Mouse (Mus musculus) hindbrain, embryonic 13.5 days (tissue): ENCODE results near the gene Slc17a5. TPM values are rescaled to one million over a fixed set of nuclear protein-coding genes. Genes with fewer than 3 reads are reported as not detected.

Experiments used
- ATAC-seq: fragments of 200-750 bp; cut with Nextera tagmentation; 2 replicates; pipeline ENCODE4 v1.8.0; 2017; ENCODE audit warnings: moderate TSS enrichment; ENCODE audit not compliant: low FRiP score
- H3K27ac ChIP-seq: fragments of 300-500 bp; sonication (generic); 2 replicates; pipeline ENCODE4 v1.5.1; 2015; ENCODE audit warnings: inconsistent platforms, mild to moderate bottlenecking, moderate library complexity
- H3K27me3 ChIP-seq: fragments of 300-500 bp; sonication (generic); 2 replicates; pipeline ENCODE4 v1.6.1; 2015; ENCODE audit warnings: mild to moderate bottlenecking, inconsistent platforms
- H3K36me3 ChIP-seq: fragments of 300-500 bp; sonication (generic); 2 replicates; pipeline ENCODE4 v1.6.1; 2015; ENCODE audit warnings: mild to moderate bottlenecking, inconsistent platforms
- H3K4me1 ChIP-seq: fragments of 300-500 bp; sonication (generic); replicated peaks from 2 replicates; pipeline ENCODE4 v1.6.1; 2015; ENCODE audit warnings: inconsistent platforms
- H3K4me2 ChIP-seq: fragments of 300-500 bp; sonication (generic); 2 replicates; pipeline ENCODE4 v1.6.1; 2015; ENCODE audit warnings: inconsistent platforms, mild to moderate bottlenecking, moderate library complexity
- H3K4me3 ChIP-seq: fragments of 300-500 bp; sonication (generic); 2 replicates; pipeline ENCODE4 v1.5.1; 2015; ENCODE audit warnings: mild to moderate bottlenecking, inconsistent platforms
- H3K9ac ChIP-seq: fragments of 300-500 bp; sonication (generic); 2 replicates; pipeline ENCODE4 v1.6.1; 2015; ENCODE audit warnings: mild to moderate bottlenecking, inconsistent platforms
- H3K9me3 ChIP-seq: fragments of 300-500 bp; sonication (generic); 2 replicates; pipeline ENCODE4 v1.6.1; 2016; ENCODE audit warnings: inconsistent platforms
- WGBS: fragments of 180-500 bp; shearing (Covaris S2); methylation state at CpG from one replicate; pipeline ENCODE4 v1.1.7; 2015; 5-methylcytosine and 5-hydroxymethylcytosine counted together
- polyA plus RNA-seq: library from polyadenylated mRNA; unstranded; fragments of >200 nt; fragmentation: Nextera tagmentation; extraction: Ambion mirVana; gene quantifications from 2 replicates; pipeline ENCODE4 v1.2.1, GENCODE M21; 2015

The Slc17a5 gene
- polyA plus RNA-seq, 1 experiment from 2014 or later: 19.4 TPM

DNA sequence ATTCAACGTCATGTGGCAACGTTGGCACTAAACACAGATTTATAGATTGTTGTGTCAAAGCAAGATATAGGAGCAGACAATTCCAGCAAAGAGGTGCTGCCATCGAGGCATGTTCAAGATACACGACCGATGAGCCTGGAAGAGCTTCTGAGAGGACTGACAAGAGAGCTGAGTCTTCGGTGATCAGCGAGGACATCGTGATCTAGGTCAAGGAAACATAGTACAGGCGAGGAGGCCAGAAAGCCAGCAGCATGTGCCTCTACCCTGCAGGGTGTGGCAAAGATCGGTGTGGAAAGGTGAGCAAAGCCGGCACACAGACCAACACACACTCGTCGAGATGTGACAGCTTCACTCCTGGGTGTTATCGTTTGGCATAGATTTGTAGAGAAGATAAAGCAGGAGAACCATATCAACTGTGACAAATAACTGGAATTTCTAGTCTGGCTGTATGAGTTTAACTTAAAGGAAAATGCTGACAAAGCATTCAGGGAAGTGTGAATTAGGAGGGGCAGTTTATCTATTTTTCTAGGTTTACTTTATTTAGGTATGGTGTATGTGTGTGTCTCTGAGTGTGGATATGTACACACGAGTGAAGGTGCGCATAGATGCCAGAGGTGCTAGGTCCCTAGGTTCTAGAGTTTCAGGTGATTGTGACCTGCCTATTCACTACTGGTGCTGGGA lies 79.6 kb downstream of the Slc17a5 start:
- 92% methylated on average over 16 of the region's 16 CpGs for WGBS
- H3K9me3 ChIP-seq: peaks cover 3% of the 10 kb centered on the region; the same call in 1 of the 2 replicates
- H3K4me2 ChIP-seq: no peak overlapping the region
- ATAC-seq: no peak
- no peaks in the 10 kb centered on the region for H3K27me3 ChIP-seq
- H3K36me3 ChIP-seq: peaks cover 4% of the 10 kb centered on the region; the same call in 1 of the 2 replicates
- peaks cover 19% of the 10 kb centered on the region for H3K4me1 ChIP-seq
- no peak overlapping the region for H3K4me3 ChIP-seq
- no peak overlapping the region for H3K27ac ChIP-seq
- no peak overlapping the region for H3K9ac ChIP-seq

DNA sequence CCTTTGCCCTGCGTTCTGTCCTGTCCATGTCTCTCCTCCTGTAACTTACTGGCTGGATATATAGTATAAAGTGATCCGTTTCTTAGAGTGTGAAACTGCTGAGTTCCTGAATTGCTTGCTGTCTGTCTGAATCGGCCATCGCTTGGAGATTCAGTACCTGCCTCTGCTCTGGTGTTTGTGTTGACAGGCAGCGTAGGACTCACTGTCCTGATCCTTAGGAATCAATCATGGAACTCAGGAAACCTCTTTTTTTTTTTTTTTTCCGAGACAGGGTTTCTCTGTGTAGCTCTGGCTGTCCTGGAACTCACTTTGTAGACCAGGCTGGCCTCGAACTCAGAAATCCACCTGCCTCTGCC lies 81.1 kb downstream of the Slc17a5 start:
- H3K4me2 ChIP-seq: no peak overlapping the region
- WGBS: 88% methylated on average over 7 of the region's 7 CpGs
- H3K27ac ChIP-seq: no peak overlapping the region
- H3K4me3 ChIP-seq: no peak overlapping the region
- no peaks in the 10 kb centered on the region for H3K27me3 ChIP-seq
- peaks cover 28% of the 10 kb centered on the region for H3K4me1 ChIP-seq
- no peak overlapping the region for H3K9ac ChIP-seq
- ATAC-seq: no peak
- H3K36me3 ChIP-seq: peaks cover 3% of the 10 kb centered on the region; the same call in 1 of the 2 replicates
- peaks cover 2% of the 10 kb centered on the region; the same call in 1 of the 2 replicates for H3K9me3 ChIP-seq

DNA sequence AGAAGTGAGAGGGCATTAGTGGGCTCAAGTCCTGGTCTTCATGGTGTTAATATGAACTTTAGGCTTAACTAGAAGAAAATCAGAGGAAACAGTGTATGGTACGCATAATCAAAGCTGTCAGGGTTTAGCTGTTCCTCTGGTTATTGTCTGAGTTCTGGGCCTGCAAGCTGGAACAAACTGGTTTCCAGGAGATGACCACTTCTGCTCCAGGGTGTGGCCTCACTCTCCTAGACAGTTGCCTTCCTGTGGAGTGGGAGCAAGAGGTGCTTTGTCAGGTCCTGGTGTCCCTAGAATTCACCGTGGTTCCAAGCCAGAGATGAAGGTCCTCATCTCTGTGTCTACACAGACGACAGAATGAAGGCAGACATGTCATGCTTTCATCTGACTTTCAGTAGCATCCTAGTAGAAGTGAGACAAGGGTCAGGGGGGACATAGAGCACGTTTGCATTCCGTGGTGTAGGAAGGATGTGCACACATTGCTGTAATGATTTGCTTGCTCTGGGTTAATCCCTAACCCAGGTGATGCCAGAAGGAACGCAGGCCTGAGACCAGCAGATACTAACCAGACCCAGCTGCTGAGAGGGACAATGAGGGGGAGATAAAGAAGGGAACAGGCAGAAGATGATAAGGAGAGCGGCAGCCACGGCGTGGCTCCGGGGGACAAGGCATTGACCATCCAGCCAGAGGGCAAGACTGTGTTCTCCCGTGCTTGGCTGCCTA lies 81.7 kb downstream of the Slc17a5 start:
- 72% methylated on average over 11 of the region's 11 CpGs for WGBS
- Histone ChIP-seq H3K27ac (no peak overlapping the region), H3K9me3 (no peaks in the 10 kb centered on the region), H3K36me3 (no peaks in the 10 kb centered on the region), H3K4me2 (no peak overlapping the region), H3K4me1 (peaks cover 28% of the 10 kb centered on the region), H3K4me3 (no peak overlapping the region), H3K9ac (no peak overlapping the region), H3K27me3 (no peaks in the 10 kb centered on the region)
- no peak for ATAC-seq

DNA sequence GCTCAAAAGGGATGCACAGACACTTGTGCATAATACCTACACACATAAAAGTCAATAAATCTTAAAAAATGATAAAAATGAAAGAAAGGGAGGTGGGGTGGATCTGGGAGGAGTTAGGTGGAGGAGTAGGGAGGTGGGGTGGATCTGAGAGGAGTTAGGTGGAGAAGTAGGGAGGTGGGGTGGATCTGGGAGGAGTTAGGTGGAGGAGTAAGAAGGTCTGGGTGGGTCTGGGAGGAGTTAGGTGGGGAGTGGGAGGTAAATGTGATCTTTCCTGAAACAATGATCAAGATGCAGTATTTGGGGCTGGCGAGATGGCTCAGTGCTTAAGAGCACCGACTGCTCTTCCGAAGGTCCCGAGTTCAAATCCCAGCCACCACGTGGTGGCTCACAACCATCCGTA lies 82.6 kb downstream of the Slc17a5 start:
- Histone ChIP-seq H3K4me3 (no peak overlapping the region), H3K4me2 (no peak overlapping the region), H3K36me3 (no peaks in the 10 kb centered on the region), H3K4me1 (peaks cover 28% of the 10 kb centered on the region), H3K9ac (no peak overlapping the region), H3K27ac (no peak overlapping the region), H3K9me3 (no peaks in the 10 kb centered on the region), H3K27me3 (no peaks in the 10 kb centered on the region)
- 92% methylated on average over 6 of the region's 6 CpGs for WGBS
- ATAC-seq: no peak

DNA sequence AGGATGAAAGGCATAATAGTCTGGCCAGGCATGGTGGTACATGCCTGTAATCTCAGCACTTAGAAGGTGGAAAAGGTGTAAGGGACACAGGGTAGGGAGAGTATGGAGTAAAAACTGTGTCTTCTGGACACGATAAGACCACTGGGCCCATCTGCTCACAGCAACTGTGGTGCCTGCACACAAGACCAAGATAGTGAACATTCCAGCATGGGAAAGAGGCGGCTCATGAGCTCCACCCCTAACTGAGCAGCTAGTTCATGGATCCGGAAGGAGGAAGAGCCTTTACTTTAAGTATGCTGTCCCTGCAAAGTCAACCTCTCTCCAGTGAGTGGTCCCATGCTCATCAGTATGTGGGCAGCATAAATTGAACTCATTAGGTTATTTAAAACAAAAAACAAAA lies 83.2 kb downstream of the Slc17a5 start:
- H3K27ac ChIP-seq: peak overlapping the region; percentile 95; the same call in 1 of the 2 replicates
- no peak for ATAC-seq
- no peak overlapping the region for H3K9ac ChIP-seq
- whole genome bisulfite sequencing: 72% methylated on average over 3 of the region's 3 CpGs
- H3K4me2 ChIP-seq: peak overlapping the region; percentile 47
- H3K27me3 ChIP-seq: no peaks in the 10 kb centered on the region
- H3K36me3 ChIP-seq: no peaks in the 10 kb centered on the region
- peaks cover 28% of the 10 kb centered on the region for H3K4me1 ChIP-seq
- no peaks in the 10 kb centered on the region for H3K9me3 ChIP-seq
- 0 out of 2 replicates have a peak overlapping the region, but pooled peaks have one; percentile 21 for H3K4me3 ChIP-seq

DNA sequence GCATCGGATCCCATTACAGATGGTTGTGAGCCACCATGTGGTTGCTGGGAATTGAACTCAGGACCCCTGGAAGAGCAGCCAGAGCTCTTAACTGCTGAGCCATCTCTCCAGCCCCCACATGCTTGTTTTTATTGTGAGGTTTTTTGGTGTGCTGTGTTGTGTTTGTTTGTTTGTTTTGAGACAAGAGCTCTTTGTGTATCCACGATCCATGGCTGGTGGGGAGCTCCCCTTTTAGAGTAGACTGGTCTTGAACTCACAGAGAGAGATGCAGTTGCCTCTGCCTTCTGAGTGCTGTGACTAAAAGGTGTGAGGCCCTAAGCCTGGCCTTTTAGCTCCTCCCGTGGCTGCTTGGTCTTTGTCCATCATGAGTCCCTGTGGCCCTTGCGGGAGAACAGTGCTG lies 83.7 kb downstream of the Slc17a5 start:
- Histone ChIP-seq H3K9me3 (no peaks in the 10 kb centered on the region), H3K4me1 (peaks cover 28% of the 10 kb centered on the region), H3K36me3 (no peaks in the 10 kb centered on the region), H3K27me3 (no peaks in the 10 kb centered on the region), H3K9ac (no peak overlapping the region), H3K27ac (peak overlapping the region; percentile 95), H3K4me2 (peak overlapping the region; percentile 47), H3K4me3 (0 out of 2 replicates have a peak overlapping the region, but pooled peaks have one; percentile 21)
- no peak for ATAC-seq
- 67% methylated on average over 4 of the region's 4 CpGs for WGBS

DNA sequence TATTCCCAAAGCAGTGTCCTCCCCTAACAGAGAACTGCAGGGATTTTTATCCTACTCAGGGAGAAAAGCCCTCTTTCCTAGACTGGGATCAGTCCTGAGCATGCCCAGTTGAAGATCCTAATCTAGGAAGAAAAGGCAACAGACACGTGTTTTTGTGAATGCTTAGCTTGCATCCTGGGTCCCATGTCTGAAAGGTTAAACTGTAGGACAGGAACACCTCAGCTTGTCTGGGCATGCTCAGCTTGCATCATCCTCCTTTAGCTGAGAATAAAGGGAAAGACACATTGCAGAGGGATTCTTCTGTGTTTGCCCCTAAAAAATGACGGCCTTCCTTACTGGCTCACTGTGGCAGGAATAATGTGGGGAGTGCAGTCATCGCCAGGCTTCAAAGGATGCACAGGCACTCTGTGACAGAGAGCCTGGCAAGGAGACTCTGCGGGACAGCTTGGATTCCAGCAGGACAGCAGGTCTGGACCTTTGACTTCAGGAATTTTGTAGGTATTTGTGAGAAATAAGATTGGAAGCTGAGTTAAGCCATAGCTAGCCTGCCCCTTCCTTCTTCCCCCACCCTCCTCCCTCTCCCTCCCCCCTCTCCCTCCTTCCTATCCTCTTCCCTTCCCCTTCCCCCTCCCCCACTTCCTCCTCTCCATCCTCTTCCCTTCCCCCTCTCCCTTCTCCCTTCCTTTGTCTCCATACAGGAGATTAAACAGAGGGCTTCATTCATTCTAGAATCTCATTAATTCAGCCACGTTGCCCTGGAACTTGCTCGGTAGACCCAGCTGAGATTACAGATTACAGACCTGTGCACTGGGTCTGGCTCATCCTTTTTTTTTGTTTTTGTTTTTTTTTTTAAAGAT lies 84.4 kb downstream of the Slc17a5 start:
- peak overlapping the region; percentile 63 for H3K9ac ChIP-seq
- H3K27ac ChIP-seq: peak overlapping the region; percentile 95
- no peaks in the 10 kb centered on the region for H3K27me3 ChIP-seq
- 3% methylated on average over 6 of the region's 6 CpGs for WGBS
- peak; percentile 80 for ATAC-seq
- H3K36me3 ChIP-seq: no peaks in the 10 kb centered on the region
- peak overlapping the region; percentile 21; the same call in 1 of the 2 replicates for H3K4me3 ChIP-seq
- H3K4me2 ChIP-seq: peak overlapping the region; percentile 47
- H3K9me3 ChIP-seq: no peaks in the 10 kb centered on the region
- peaks cover 28% of the 10 kb centered on the region for H3K4me1 ChIP-seq

DNA sequence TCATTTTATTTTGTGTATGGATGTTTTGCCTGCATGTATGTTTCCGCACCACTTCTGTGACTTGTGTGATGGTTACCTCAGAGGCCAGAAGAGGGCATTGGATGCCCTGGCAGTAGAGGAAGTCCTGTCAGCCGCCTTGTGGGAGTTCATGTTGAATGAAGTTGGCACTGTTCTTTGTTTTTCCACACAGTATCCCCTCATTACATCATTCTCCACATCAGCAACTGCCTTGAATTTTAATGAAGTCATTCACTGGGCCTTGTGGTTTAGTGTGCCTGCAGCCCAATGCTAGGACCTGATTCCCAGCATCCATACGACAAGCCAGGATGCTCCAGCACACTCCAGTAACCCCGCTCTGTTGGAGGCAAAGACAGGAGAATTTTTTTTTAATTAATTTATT lies 86.6 kb downstream of the Slc17a5 start:
- Histone ChIP-seq H3K4me3 (no peak overlapping the region), H3K9ac (no peak overlapping the region), H3K36me3 (no peaks in the 10 kb centered on the region), H3K27ac (no peak overlapping the region; the same call in 1 of the 2 replicates), H3K4me2 (no peak overlapping the region), H3K9me3 (no peaks in the 10 kb centered on the region), H3K27me3 (no peaks in the 10 kb centered on the region), H3K4me1 (peaks cover 25% of the 10 kb centered on the region)
- WGBS: 63% methylated on average over 4 of the region's 4 CpGs
- ATAC-seq: peak; percentile 5; the same call in 1 of the 2 replicates

DNA sequence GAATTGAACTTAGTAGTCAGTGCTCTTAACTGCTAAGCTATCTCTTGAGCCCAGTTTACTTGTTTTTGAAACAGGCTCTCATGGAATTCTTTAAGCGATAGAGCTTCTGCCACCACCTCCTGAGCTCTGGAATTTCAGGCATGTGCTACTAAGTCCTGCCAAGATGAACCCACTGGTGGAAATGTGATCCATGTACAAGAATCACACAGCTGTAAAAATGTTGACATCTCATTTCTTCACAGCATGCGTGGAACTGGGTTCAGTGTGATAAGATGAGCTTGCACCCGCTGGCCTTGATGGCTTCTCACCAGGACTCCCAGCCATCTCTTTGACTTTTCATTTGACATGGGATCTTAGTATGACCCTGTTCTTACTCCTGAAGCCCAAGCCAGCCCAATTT lies 87.5 kb downstream of the Slc17a5 start:
- Histone ChIP-seq H3K4me3 (no peak overlapping the region), H3K4me2 (no peak overlapping the region), H3K9me3 (no peaks in the 10 kb centered on the region), H3K27me3 (no peaks in the 10 kb centered on the region), H3K27ac (no peak overlapping the region), H3K4me1 (peaks cover 21% of the 10 kb centered on the region), H3K9ac (no peak overlapping the region), H3K36me3 (no peaks in the 10 kb centered on the region)
- 75% methylated on average over 3 of the region's 3 CpGs for WGBS
- ATAC-seq: no peak

DNA sequence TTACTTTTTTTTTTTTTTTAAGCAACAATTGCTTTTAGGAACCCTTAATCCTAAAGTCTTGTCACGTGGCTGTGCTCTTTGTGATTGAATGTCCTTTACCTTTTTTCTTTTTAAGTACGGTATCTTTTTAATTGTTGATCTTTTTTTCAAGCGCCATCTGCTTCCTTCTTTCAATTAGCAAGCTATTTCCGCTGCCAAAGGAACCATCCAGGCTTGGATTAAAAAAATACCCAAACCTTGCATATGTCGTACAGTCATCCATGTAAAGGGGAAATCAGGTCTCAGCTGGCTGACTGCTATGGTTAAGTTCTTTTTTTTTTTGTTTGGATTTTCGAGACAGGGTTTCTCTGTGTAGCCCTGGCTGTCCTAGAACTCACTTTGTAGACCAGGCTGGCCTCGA lies 94.7 kb downstream of the Slc17a5 start:
- Histone ChIP-seq H3K4me2 (no peak overlapping the region), H3K27ac (no peak overlapping the region), H3K4me1 (peaks cover 8% of the 10 kb centered on the region), H3K4me3 (no peak overlapping the region), H3K27me3 (no peaks in the 10 kb centered on the region), H3K36me3 (no peaks in the 10 kb centered on the region), H3K9me3 (no peaks in the 10 kb centered on the region), H3K9ac (no peak overlapping the region)
- no peak for ATAC-seq
- WGBS: 87% methylated on average over 7 of the region's 7 CpGs

DNA sequence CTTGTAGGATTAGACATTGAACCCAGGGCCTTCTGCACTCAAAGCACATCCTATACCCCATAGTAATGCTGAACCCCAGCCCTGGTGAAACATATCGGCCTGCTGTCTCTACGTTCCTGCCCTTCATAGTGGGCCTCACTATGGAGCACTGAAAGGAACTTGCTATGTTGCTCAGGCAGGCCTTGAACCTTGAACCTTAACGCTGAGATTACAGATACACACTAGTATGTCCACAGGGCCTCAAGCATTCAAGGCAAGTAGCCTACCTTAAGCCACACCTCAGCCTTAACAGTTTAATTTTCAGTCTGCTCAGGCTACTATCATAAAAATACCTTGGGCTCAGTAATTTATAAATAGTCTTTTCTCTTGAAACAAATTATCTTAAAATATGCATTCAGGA lies 95.6 kb downstream of the Slc17a5 start:
- Histone ChIP-seq H3K4me3 (no peak overlapping the region), H3K4me2 (no peak overlapping the region), H3K4me1 (peaks cover 8% of the 10 kb centered on the region), H3K9ac (no peak overlapping the region), H3K9me3 (no peaks in the 10 kb centered on the region), H3K27ac (no peak overlapping the region), H3K36me3 (no peaks in the 10 kb centered on the region), H3K27me3 (no peaks in the 10 kb centered on the region)
- no peak for ATAC-seq
- WGBS: 92% methylated on average over 3 of the region's 3 CpGs

DNA sequence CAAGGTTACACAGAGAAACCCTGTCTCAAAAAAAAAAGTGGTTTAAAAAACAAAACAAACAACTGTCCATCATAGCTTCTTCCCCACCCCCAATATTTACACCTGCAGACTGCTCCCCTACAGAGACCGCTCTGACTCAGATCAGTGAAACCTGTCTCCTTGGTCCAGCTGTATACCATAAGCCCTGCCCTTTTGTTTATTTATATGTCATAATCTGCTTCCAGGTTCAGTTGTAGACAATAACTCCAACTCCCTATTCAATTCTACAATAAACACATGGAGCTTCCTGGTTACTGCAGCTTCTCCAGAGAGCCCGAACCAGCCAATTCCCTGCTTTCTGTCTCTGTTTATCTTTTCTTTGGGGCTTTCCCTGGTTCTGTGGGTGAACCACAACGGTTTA lies 96.7 kb downstream of the Slc17a5 start:
- H3K36me3 ChIP-seq: no peaks in the 10 kb centered on the region
- peaks cover 8% of the 10 kb centered on the region for H3K4me1 ChIP-seq
- no peak for ATAC-seq
- no peaks in the 10 kb centered on the region for H3K9me3 ChIP-seq
- H3K4me3 ChIP-seq: no peak overlapping the region
- no peak overlapping the region for H3K4me2 ChIP-seq
- H3K27me3 ChIP-seq: no peaks in the 10 kb centered on the region
- WGBS: 83% methylated on average over 3 of the region's 3 CpGs
- H3K9ac ChIP-seq: no peak overlapping the region
- H3K27ac ChIP-seq: no peak overlapping the region
